Mouse (Mus musculus): ENCODE data around the gene Shf.

GRCm38 (mm10) chr2:122337291-122337690 is 31.7 kb downstream of the Shf start:
- no peak for TF ChIP-seq CTCF (conservative IDR thresholded peaks at IDR 0.05; ENCODE audit: insufficient read depth, insufficient read length, low read depth, low read length)
- no peak for TF ChIP-seq POLR2A (IDR thresholded peaks at IDR 0.05; ENCODE audit: low read depth, low read length)
